Mouse (Mus musculus): ENCODE measurements around the gene Prom2.

DNA sequence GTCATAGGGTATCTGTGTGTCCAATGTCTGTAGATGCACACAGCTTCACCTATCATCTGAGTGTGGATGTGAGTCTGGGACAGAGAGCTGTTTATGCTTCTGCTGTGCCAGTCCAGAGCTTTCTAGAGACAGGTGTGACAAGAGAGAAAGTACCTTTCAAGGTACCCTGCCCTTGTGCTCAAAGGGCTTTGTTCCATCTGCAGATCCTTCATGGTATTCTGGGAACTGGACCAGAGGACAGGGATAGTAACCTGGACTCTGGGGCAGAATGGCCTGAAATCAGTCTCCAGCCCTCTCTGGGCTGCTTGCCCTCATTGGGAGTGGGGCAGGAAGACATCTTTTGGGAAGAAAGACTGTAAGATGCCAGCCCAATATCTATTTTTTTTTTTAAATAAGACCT, 21.1 kb downstream of the Prom2 start:
- TF ChIP-seq CTCF (IDR thresholded peaks at IDR 0.05; ENCODE audit: borderline replicate concordance, extremely low read depth, insufficient read depth, insufficient read length) (no peak), POLR2A (IDR thresholded peaks at IDR 0.05; ENCODE audit: borderline replicate concordance, extremely low read depth, insufficient read depth, insufficient read length, poor library complexity, severe bottlenecking) (no peak)
